Mouse (Mus musculus) C2C12 (cell line): Measurements from ENCODE around the gene Polrmt.

ENCODE experiments used
- CEBPB ChIP-seq: IDR thresholded peaks from one replicate; pipeline ENCODE4 v1.6.1; 2011; ENCODE audit warnings: low read depth, mild to moderate bottlenecking, control low read depth, moderate library complexity
- CTCF ChIP-seq: IDR thresholded peaks from one replicate; pipeline ENCODE4 v1.5.1; 2011; ENCODE audit not compliant: control insufficient read depth, insufficient read depth, insufficient read length
- MAX ChIP-seq: IDR thresholded peaks from one replicate; pipeline ENCODE4 v1.6.1; 2011; ENCODE audit warnings: mild to moderate bottlenecking, control low read depth
- MYOD1 ChIP-seq: IDR thresholded peaks from one replicate; pipeline ENCODE4 v1.6.1; 2011; ENCODE audit warnings: low read depth; ENCODE audit not compliant: control insufficient read depth, insufficient read length
- MYOG ChIP-seq: IDR thresholded peaks from one replicate; pipeline ENCODE4 v1.6.1; 2011; ENCODE audit not compliant: control insufficient read depth, insufficient read length; ENCODE audit errors: extremely low read depth
- USF1 ChIP-seq: IDR thresholded peaks from one replicate; pipeline ENCODE4 v1.6.1; 2011; ENCODE audit warnings: low read depth, mild to moderate bottlenecking, control low read depth, moderate library complexity

GRCm38 (mm10) chr10:79756660-79757059 lies 10.3 kb upstream of the Polrmt start:
- TF ChIP-seq MAX (no peak), CTCF (no peak), USF1 (no peak), MYOG (no peak), MYOD1 (no peak), CEBPB (no peak)
